Mouse (Mus musculus) midbrain, embryonic 12.5 days (tissue): ENCODE measurements around the gene Tsr2. TPM values are rescaled to one million over a fixed set of nuclear protein-coding genes. Genes with fewer than 3 reads are reported as not detected.

ENCODE experiments used
- ATAC-seq: fragments of 200-750 bp; cut with Nextera tagmentation; 2 replicates; pipeline ENCODE4 v1.8.0; 2017; ENCODE audit warnings: low read depth, moderate TSS enrichment, moderate library complexity; ENCODE audit not compliant: low FRiP score
- H3K27ac ChIP-seq: fragments of 300-500 bp; sonication (generic); replicated peaks from 2 replicates; pipeline ENCODE4 v1.5.1; 2016; ENCODE audit warnings: mild to moderate bottlenecking
- H3K27me3 ChIP-seq: fragments of 300-500 bp; sonication (generic); 2 replicates; pipeline ENCODE4 v1.6.1; 2016; ENCODE audit warnings: mild to moderate bottlenecking
- H3K36me3 ChIP-seq: fragments of 300-500 bp; sonication (generic); 2 replicates; pipeline ENCODE4 v1.6.1; 2016
- H3K4me1 ChIP-seq: fragments of 300-500 bp; sonication (generic); 2 replicates; pipeline ENCODE4 v1.6.1; 2016
- H3K4me2 ChIP-seq: fragments of 300-500 bp; sonication (generic); replicated peaks from 2 replicates; pipeline ENCODE4 v1.6.1; 2016; ENCODE audit warnings: mild to moderate bottlenecking, moderate library complexity
- H3K4me3 ChIP-seq: fragments of 300-500 bp; sonication (generic); 2 replicates; pipeline ENCODE4 v1.5.1; 2016; ENCODE audit warnings: mild to moderate bottlenecking
- H3K9ac ChIP-seq: fragments of 300-500 bp; sonication (generic); replicated peaks from 2 replicates; pipeline ENCODE4 v1.6.1; 2016; ENCODE audit warnings: mild to moderate bottlenecking, moderate library complexity
- H3K9me3 ChIP-seq: fragments of 300-500 bp; sonication (generic); 2 replicates; pipeline ENCODE4 v1.6.1; 2016; ENCODE audit warnings: mild to moderate bottlenecking
- WGBS: fragments of 180-500 bp; shearing (Covaris S2); methylation state at CpG from one replicate; pipeline ENCODE4 v1.1.7; 2016; 5-methylcytosine and 5-hydroxymethylcytosine counted together
- polyA plus RNA-seq: library from polyadenylated mRNA; unstranded; fragments of >200 nt; fragmentation: Nextera tagmentation; extraction: Ambion mirVana; gene quantifications from 2 replicates; pipeline ENCODE4 v1.2.1, GENCODE M21; 2016

Tsr2 gene
- polyA plus RNA-seq, 1 experiment from 2014 or later, result 40.3 TPM

GRCm38 (mm10) chrX:151041223-151041622 lies 55.1 kb downstream of the Tsr2 start:
- H3K9ac ChIP-seq, result no peak overlapping the region
- H3K27me3 ChIP-seq, result peaks cover 3% of the 10 kb centered on the region; the same call in 1 of the 2 replicates
- no peaks in the 10 kb centered on the region for H3K36me3 ChIP-seq
- no peak for ATAC-seq
- H3K27ac ChIP-seq, result no peak overlapping the region
- H3K4me1 ChIP-seq, result no peaks in the 10 kb centered on the region
- 44% methylated on average over 5 of the region's 5 CpGs for WGBS
- no peak overlapping the region for H3K4me2 ChIP-seq
- no peak overlapping the region for H3K4me3 ChIP-seq
- no peaks in the 10 kb centered on the region for H3K9me3 ChIP-seq

Other genes starting within 250 kb of the Tsr2 start
- gene Gnl3l, start 79.2 kb downstream of the Tsr2 start, polyA plus RNA-seq, result 55.4 and 59.1 TPM in 2 replicates
- 14.4 and 14.5 TPM in 2 replicates for gene Fgd1, start 50.4 kb downstream of the Tsr2 start, polyA plus RNA-seq
- gene Wnk3, start 101.5 kb upstream of the Tsr2 start, polyA plus RNA-seq, result 16.9 and 18.3 TPM in 2 replicates
- gene Fam120c, start 247.6 kb upstream of the Tsr2 start, polyA plus RNA-seq, result 4.6 and 5.5 TPM in 2 replicates